Mouse (Mus musculus) CD4-positive, CD25-positive, alpha-beta regulatory T cell, adult 2 months (primary cell): ENCODE data around the gene Mad2l2.
A peak's percentile ranks its signal among the peaks of the same experiment; 100 is the strongest.

Experiments
- DNase-seq: peaks from one replicate; pipeline ENCODE4 v3.0.0-alpha.2; 2012; ENCODE audit warnings: low read depth, low spot score

The Mad2l2 gene

GRCm38 (mm10) chr4:148130133-148130532 is at the start of gene Mad2l2:
TSS of gene Mad2l2 (plus strand) at chr4:148130384.
- DNase-seq: no peak

- DNase-seq: no peak
Measured at GRCm38 (mm10) chr4:148080597-148080973, 49.6 kb upstream of the Mad2l2 start.

GRCm38 (mm10) chr4:148081201-148081600 is 49.0 kb upstream of the Mad2l2 start:
- no peak for DNase-seq

- DNase-seq: peak; percentile 75
Measured at GRCm38 (mm10) chr4:148082257-148083044, 47.7 kb upstream of the Mad2l2 start.

- no peak for DNase-seq
Measured at GRCm38 (mm10) chr4:148083176-148083899, 46.8 kb upstream of the Mad2l2 start.

- no peak for DNase-seq
Measured at GRCm38 (mm10) chr4:148084261-148084714, 45.9 kb upstream of the Mad2l2 start.

GRCm38 (mm10) chr4:148085131-148085906 is 44.9 kb upstream of the Mad2l2 start:
- no peak for DNase-seq

GRCm38 (mm10) chr4:148085907-148086305 is 44.3 kb upstream of the Mad2l2 start:
- no peak for DNase-seq

- peak; percentile 15 for DNase-seq
Measured at GRCm38 (mm10) chr4:148087091-148087906, 42.9 kb upstream of the Mad2l2 start.

- DNase-seq: peak; percentile 94
Measured at GRCm38 (mm10) chr4:148087907-148088527, 42.2 kb upstream of the Mad2l2 start, which contains the start of gene Agtrap. TSS of gene Agtrap (minus strand) at chr4:148088031.

GRCm38 (mm10) chr4:148089166-148089565 is 41.0 kb upstream of the Mad2l2 start:
- no peak for DNase-seq

- DNase-seq: no peak
Measured at GRCm38 (mm10) chr4:148091181-148091580, 39.0 kb upstream of the Mad2l2 start.

GRCm38 (mm10) chr4:148092551-148093271 is 37.5 kb upstream of the Mad2l2 start:
- no peak for DNase-seq

- no peak for DNase-seq
Measured at GRCm38 (mm10) chr4:148094161-148094560, 36.0 kb upstream of the Mad2l2 start.

- no peak for DNase-seq
Measured at GRCm38 (mm10) chr4:148095081-148095480, 35.1 kb upstream of the Mad2l2 start.

- DNase-seq: no peak
Measured at GRCm38 (mm10) chr4:148097936-148098335, 32.2 kb upstream of the Mad2l2 start.

GRCm38 (mm10) chr4:148098666-148099065 is 31.5 kb upstream of the Mad2l2 start:
- DNase-seq: no peak

GRCm38 (mm10) chr4:148101801-148102527 is 28.2 kb upstream of the Mad2l2 start:
- peak; percentile 65 for DNase-seq

- no peak for DNase-seq
Measured at GRCm38 (mm10) chr4:148104146-148104545, 26.0 kb upstream of the Mad2l2 start.
